Mouse (Mus musculus) midbrain, embryonic 14.5 days (tissue): ENCODE measurements around the gene Dhrs9. TPM values are rescaled to one million over a fixed set of nuclear protein-coding genes. Genes with fewer than 3 reads are reported as not detected.

Experiments
- ATAC-seq: fragments of 200-750 bp; cut with Nextera tagmentation; 2 replicates; pipeline ENCODE4 v1.8.0; 2017; ENCODE audit warnings: moderate number of reproducible peaks, moderate library complexity; ENCODE audit not compliant: low FRiP score, low TSS enrichment
- DNase-seq: peaks from one replicate; pipeline ENCODE4 v3.0.0-alpha.2; 2015
- H3K27ac ChIP-seq: fragments of 300-500 bp; sonication (generic); replicated peaks from 2 replicates; pipeline ENCODE4 v1.5.1; 2014; ENCODE audit warnings: mild to moderate bottlenecking, low read depth, low read length, moderate library complexity
- H3K27me3 ChIP-seq: fragments of 300-500 bp; sonication (generic); 2 replicates; pipeline ENCODE4 v1.6.1; 2014; ENCODE audit warnings: low read length, control low read depth, mixed read lengths; ENCODE audit not compliant: control insufficient read depth, insufficient read depth
- H3K36me3 ChIP-seq: fragments of 300-500 bp; sonication (generic); 2 replicates; pipeline ENCODE4 v1.6.1; 2014; ENCODE audit warnings: low read length, control low read depth; ENCODE audit not compliant: control insufficient read depth, insufficient read depth
- H3K4me1 ChIP-seq: fragments of 300-500 bp; sonication (generic); 2 replicates; pipeline ENCODE4 v1.6.1; 2014; ENCODE audit warnings: mild to moderate bottlenecking, antibody characterized with exemption, low read length, control low read depth; ENCODE audit not compliant: control insufficient read depth, insufficient read depth
- H3K4me2 ChIP-seq: fragments of 300-500 bp; sonication (generic); 2 replicates; pipeline ENCODE4 v1.6.1; 2014; ENCODE audit warnings: mild to moderate bottlenecking, low read length, moderate library complexity
- H3K4me3 ChIP-seq: fragments of 300-500 bp; sonication (generic); replicated peaks from 2 replicates; pipeline ENCODE4 v1.5.1; 2014; ENCODE audit warnings: low read depth, low read length
- H3K9ac ChIP-seq: fragments of 300-500 bp; sonication (generic); replicated peaks from 2 replicates; pipeline ENCODE4 v1.6.1; 2014; ENCODE audit warnings: mild to moderate bottlenecking, low read length, moderate library complexity
- H3K9me3 ChIP-seq: fragments of 300-500 bp; sonication (generic); 2 replicates; pipeline ENCODE4 v1.6.1; 2016; ENCODE audit warnings: low read length, control low read depth, mixed read lengths; ENCODE audit not compliant: control insufficient read depth
- WGBS: fragments of 180-500 bp; shearing (Covaris S2); extraction: QIAGEN DNeasy Blood & Tissue Kit; methylation state at CpG from one replicate; pipeline ENCODE4 v1.1.7; 2014; 5-methylcytosine and 5-hydroxymethylcytosine counted together
- polyA plus RNA-seq: library from polyadenylated mRNA; unstranded; fragments of >200 nt; fragmentation: Nextera tagmentation; extraction: Ambion mirVana; gene quantifications from 2 replicates; pipeline ENCODE4 v1.2.1, GENCODE M21; 2014

Dhrs9 gene
- polyA plus RNA-seq, 1 experiment from 2014 or later = not detected

DNA sequence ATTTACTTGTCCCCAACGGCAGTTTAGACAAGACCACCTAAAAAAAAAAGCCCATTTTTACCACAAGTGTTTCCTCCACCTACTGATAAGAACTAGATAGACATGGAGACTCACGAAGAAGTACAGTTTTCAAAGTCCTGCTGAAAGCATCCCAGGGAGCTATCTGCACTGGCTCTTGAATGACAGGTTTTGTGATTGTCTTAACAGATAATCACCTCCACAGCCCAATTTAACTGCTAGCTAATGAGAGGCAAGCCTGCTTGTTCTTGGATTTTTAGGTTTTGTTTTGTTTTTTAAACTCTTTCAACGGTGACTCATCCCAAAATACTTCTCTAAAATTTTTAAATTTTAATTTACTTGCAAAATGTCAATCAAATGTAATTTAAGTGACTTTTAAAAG is 61.4 kb downstream of the Dhrs9 start:
- Histone ChIP-seq H3K27ac (no peak overlapping the region), H3K9ac (no peak overlapping the region), H3K4me1 (no peaks in the 10 kb centered on the region), H3K27me3 (no peaks in the 10 kb centered on the region), H3K36me3 (no peaks in the 10 kb centered on the region), H3K4me3 (no peak overlapping the region), H3K9me3 (no peaks in the 10 kb centered on the region), H3K4me2 (no peak overlapping the region)
- 88% methylated on average over 3 of the region's 3 CpGs for WGBS
- DNase-seq = no peak
- no peak for ATAC-seq

DNA sequence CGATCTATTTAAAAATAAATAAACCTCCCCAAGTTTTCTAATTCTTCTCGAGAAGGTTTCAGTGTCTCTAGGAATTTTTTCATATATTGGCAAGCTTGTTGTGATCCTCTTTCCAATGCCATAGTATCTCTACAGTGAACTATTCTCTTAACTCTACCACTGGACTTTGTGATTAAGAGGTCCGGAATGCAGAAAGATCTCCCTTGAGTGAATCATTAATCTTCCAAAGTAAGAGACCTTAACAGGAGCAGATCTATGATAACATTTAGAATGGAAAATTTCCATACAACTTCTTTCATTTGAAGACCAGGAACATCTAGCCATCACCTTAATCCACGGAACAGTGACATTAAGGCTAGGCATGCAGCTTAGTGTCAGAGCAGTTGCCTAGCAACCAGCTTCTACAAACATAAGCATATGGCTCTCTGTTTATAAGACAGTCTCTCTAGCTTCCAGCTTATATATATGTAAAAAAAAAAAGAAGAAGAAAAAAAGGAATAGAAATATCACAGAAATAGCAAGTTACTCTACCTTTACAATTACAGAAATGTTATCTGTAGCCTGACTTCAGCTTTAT is 65.7 kb downstream of the Dhrs9 start:
- no peaks in the 10 kb centered on the region for H3K9me3 ChIP-seq
- H3K9ac ChIP-seq = no peak overlapping the region
- ATAC-seq = no peak
- H3K4me2 ChIP-seq = no peak overlapping the region
- no peaks in the 10 kb centered on the region for H3K36me3 ChIP-seq
- no peak overlapping the region for H3K27ac ChIP-seq
- peak; percentile 77 for DNase-seq
- H3K4me3 ChIP-seq = no peak overlapping the region
- H3K27me3 ChIP-seq = no peaks in the 10 kb centered on the region
- no peaks in the 10 kb centered on the region for H3K4me1 ChIP-seq
- WGBS = 71% methylated on average over 4 of the region's 4 CpGs

DNA sequence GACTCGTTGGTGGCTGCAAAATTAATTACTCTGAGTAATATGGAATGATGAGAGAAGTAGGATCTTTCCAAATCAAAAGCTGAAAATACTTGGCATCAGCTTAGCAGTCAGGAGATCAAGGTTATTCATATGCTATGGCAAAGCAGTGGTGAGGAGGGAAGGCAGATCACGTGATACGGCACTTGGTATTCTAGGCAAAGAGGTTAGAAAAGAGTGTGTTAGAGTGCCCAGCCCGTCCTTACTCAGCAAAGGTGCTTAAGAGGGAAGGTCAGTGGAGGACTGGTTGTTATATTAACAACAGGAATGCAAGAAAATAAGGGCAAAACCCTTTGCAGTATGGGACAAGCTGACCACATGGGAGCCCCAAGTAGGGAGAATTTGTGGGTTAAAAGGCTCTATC is 68.3 kb downstream of the Dhrs9 start:
- Histone ChIP-seq H3K36me3 (0 out of 2 replicates have a peak, but pooled peaks cover 2% of the 10 kb centered on the region), H3K27me3 (no peaks in the 10 kb centered on the region), H3K4me1 (no peaks in the 10 kb centered on the region), H3K4me3 (no peak overlapping the region), H3K4me2 (no peak overlapping the region), H3K27ac (no peak overlapping the region), H3K9ac (no peak overlapping the region), H3K9me3 (no peaks in the 10 kb centered on the region)
- DNase-seq (no peak), ATAC-seq (no peak)
- 91% methylated on average over 4 of the region's 4 CpGs for WGBS

DNA sequence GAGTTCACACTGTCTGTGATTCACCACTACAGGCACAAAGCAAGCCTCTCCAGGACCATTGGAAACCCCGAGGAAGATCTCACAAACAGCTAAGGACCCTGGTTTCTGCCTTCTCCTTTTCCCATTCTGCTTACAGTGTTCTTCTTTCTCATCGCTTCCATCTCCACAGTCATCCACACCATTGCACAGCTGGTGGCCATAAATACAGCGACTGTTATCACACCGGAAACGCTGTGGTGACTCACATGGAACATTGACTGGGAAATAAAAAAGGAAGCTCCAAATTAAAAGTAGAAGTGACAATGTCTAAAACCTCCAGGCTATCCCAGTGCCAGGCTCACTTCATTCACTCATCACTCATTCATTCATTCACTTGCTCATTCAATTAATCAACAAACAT is 70.9 kb downstream of the Dhrs9 start:
- no peaks in the 10 kb centered on the region for H3K4me1 ChIP-seq
- no peak overlapping the region for H3K9ac ChIP-seq
- no peak overlapping the region for H3K4me2 ChIP-seq
- no peak for DNase-seq
- H3K36me3 ChIP-seq = 0 out of 2 replicates have a peak, but pooled peaks cover 3% of the 10 kb centered on the region
- no peak overlapping the region for H3K4me3 ChIP-seq
- no peaks in the 10 kb centered on the region for H3K27me3 ChIP-seq
- H3K27ac ChIP-seq = no peak overlapping the region
- H3K9me3 ChIP-seq = no peaks in the 10 kb centered on the region
- no peak for ATAC-seq
- WGBS = 93% methylated on average over 5 of the region's 5 CpGs

Other genes with a start within 250 kb of the Dhrs9 start
- 0.94 and 1.4 TPM in 2 replicates for gene Nostrin, start 244.6 kb upstream of the Dhrs9 start, polyA plus RNA-seq
- gene Spc25, start 174.3 kb upstream of the Dhrs9 start, polyA plus RNA-seq = 24.0 and 49.9 TPM in 2 replicates
- gene G6pc2, start 169.4 kb upstream of the Dhrs9 start, polyA plus RNA-seq = 0.20 and 0.28 TPM in 2 replicates
- not detected in 2 replicates for gene Abcb11, start 37.8 kb upstream of the Dhrs9 start, polyA plus RNA-seq
- 1.9 and 2.9 TPM in 2 replicates for gene Lrp2, start 205.6 kb downstream of the Dhrs9 start, polyA plus RNA-seq